Mouse (Mus musculus) stomach, postnatal 0 days (tissue): ENCODE results near the gene Ccdc177.

Source experiments
- CTCF ChIP-seq: IDR thresholded peaks from 2 replicates; pipeline ENCODE4 v1.5.1; 2016; ENCODE audit warnings: antibody characterized with exemption, low read depth, mild to moderate bottlenecking, moderate library complexity
- EP300 ChIP-seq: optimal IDR thresholded peaks from 2 replicates; pipeline ENCODE3; 2016; ENCODE audit warnings: antibody characterized with exemption

DNA sequence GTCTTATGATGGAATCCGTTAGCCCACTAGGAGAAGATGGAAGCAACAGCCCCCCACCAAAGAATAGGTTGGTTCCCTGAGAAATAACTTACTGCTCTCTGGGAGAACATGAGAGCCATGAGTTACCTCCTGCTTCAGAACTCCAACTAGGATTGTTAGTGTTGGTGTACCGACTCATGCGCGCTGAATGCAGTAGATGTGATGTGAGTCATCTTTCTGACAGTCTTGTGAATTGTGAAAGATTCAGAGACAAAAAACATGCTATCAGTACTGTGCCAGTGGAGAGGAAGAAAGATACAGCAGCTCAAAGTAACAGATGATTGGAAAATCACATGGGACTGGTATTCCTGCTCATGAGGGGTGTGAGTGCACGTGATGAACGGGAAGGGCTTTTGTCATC, 8.9 kb downstream of the Ccdc177 start:
- TF ChIP-seq EP300, result no peak
- TF ChIP-seq CTCF, result no peak
